Mouse (Mus musculus) E14TG2a.4 (cell line): ENCODE data around the gene Gbgt1.

Source experiments
- H3K27me3 ChIP-seq: 2 replicates; pipeline ENCODE4 v1.6.1; 2014; ENCODE audit warnings: low read length, control low read depth; ENCODE audit not compliant: insufficient read depth
- H3K36me3 ChIP-seq: 2 replicates; pipeline ENCODE4 v1.6.1; 2014; ENCODE audit warnings: low read length, control low read depth; ENCODE audit not compliant: insufficient read depth
- H3K4me1 ChIP-seq: replicated peaks from 2 replicates; pipeline ENCODE4 v1.6.1; 2014; ENCODE audit warnings: low read depth, low read length, control low read depth
- H3K4me3 ChIP-seq: replicated peaks from 2 replicates; pipeline ENCODE4 v1.5.1; 2014; ENCODE audit warnings: mild to moderate bottlenecking, low read length
- H3K9me3 ChIP-seq: 2 replicates; pipeline ENCODE4 v1.6.1; 2014; ENCODE audit warnings: low read length, control low read depth
- CTCF ChIP-seq: conservative IDR thresholded peaks from 2 replicates; pipeline ENCODE4 v1.5.1; 2014; ENCODE audit warnings: low read length
- NANOG ChIP-seq: IDR thresholded peaks from 2 replicates; pipeline ENCODE4 v1.6.1; 2014; ENCODE audit warnings: borderline replicate concordance, low read length, mixed read lengths
- POU5F1 ChIP-seq: IDR thresholded peaks from 2 replicates; pipeline ENCODE4 v1.6.1; 2014; ENCODE audit warnings: low read length, borderline replicate concordance

The Gbgt1 gene

DNA sequence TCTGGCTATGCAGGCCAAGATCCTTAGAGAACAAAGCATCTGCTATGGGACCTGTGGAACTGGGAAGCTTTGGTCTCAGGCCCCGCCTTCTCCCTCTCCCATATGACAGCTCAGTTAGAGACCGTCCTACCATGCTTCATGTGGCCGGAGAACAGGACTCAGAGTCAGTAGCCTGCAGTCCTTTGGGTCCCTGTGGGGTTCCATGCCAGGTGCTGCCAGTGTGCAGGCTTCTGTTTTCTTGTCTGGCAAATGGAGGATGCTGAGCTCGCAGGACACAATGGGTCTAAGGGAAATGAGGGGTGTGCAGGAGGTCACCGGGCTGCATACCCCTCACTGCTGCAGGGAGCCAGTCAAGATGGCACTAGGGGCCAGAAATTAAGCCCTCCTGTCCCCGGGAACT lies 49.9 kb downstream of the Gbgt1 start:
- peaks cover 94% of the 10 kb centered on the region for H3K36me3 ChIP-seq
- peaks cover 44% of the 10 kb centered on the region for H3K4me1 ChIP-seq
- no peaks in the 10 kb centered on the region for H3K27me3 ChIP-seq

GRCm38 (mm10) chr2:28547237-28548172 lies 50.8 kb downstream of the Gbgt1 start:
- Histone ChIP-seq H3K9me3 (no peaks in the 10 kb centered on the region), H3K4me3 (no peak overlapping the region), H3K27me3 (no peaks in the 10 kb centered on the region), H3K4me1 (peaks cover 38% of the 10 kb centered on the region), H3K36me3 (peaks cover 96% of the 10 kb centered on the region)
- TF ChIP-seq NANOG, result no peak
- peak; percentile 98 for TF ChIP-seq CTCF

More for the DNA sequence above, 49.9 kb downstream of the Gbgt1 start:
- Histone ChIP-seq H3K4me3 (no peak overlapping the region), H3K9me3 (no peaks in the 10 kb centered on the region)
- TF ChIP-seq CTCF (no peak), POU5F1 (no peak), NANOG (no peak)

- Histone ChIP-seq H3K4me1 (peaks cover 32% of the 10 kb centered on the region), H3K36me3 (peaks cover 97% of the 10 kb centered on the region), H3K27me3 (no peaks in the 10 kb centered on the region), H3K9me3 (no peaks in the 10 kb centered on the region), H3K4me3 (no peak overlapping the region)
- TF ChIP-seq POU5F1, result no peak
- no peak for TF ChIP-seq CTCF
These were observed 52.5 kb downstream of the Gbgt1 start for GRCm38 (mm10) chr2:28549157-28549556.

DNA sequence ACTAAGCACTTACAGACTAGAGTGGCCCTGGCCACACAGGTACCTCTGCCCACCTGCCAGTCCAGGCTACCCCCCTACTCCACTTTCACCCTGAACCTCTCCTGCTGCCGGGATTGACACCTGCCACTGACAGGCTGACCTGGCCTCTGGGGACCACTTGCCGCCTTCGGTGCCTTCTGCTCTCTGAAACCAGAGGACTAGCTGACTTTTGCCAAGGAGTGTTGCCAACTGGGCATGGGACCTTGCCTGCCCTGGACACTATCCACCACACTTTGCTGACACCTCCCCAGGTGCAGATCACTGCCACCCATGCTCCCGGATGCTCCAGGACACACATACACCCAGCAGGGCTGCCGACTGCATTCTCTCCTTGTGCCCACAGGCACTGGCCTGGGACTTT lies 55.6 kb downstream of the Gbgt1 start:
- H3K27me3 ChIP-seq, result no peaks in the 10 kb centered on the region; the same call in 1 of the 2 replicates
- no peak for TF ChIP-seq POU5F1
- TF ChIP-seq CTCF, result no peak
- no peak for TF ChIP-seq NANOG
- peaks cover 69% of the 10 kb centered on the region for H3K36me3 ChIP-seq
- no peaks in the 10 kb centered on the region for H3K9me3 ChIP-seq
- H3K4me3 ChIP-seq, result no peak overlapping the region
- H3K4me1 ChIP-seq, result peaks cover 19% of the 10 kb centered on the region
